Mouse (Mus musculus): ENCODE data around the gene Gas1.

DNA sequence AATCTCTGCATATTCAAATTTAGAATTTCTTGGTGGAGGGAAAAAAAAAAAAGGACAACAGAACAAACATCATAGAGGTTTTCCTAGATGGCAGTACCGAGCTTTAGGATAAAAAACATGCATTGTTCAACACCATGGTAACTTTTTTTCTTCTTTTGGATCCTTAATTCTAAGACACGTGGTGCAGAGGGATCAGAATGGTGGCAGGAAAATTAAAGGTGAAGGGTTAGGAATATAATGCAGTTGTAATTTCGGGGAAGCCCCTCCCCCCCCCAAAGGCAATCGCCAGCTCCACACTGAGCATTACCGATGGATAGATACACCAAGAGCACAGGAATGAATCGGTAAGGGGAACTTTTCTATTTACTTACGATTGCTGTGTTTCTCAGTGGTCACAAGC is 2.2 kb downstream of the Gas1 start:
- TF ChIP-seq CTCF (IDR thresholded peaks at IDR 0.05; ENCODE audit: low read depth, low read length) = no peak
- no peak for TF ChIP-seq POLR2A (IDR thresholded peaks at IDR 0.05; ENCODE audit: borderline replicate concordance, low read depth, low read length)
